Mouse (Mus musculus) limb, embryonic 10.5 days (tissue): ENCODE data around the gene Cyp4f16. TPM values are rescaled to one million over a fixed set of nuclear protein-coding genes. Genes with fewer than 3 reads are reported as not detected.
"Not testable (repeated sequence)": the region's sequence is repeated elsewhere in the genome, so short reads cannot be mapped to it uniquely, and the experiment has no call there.

Experiments used
- DNase-seq: peaks from one replicate; pipeline ENCODE4 v3.0.0-alpha.2; 2017; ENCODE audit warnings: low spot score
- H3K27ac ChIP-seq: fragments of 300-500 bp; sonication (generic); 2 replicates; pipeline ENCODE4 v1.5.1; 2016; ENCODE audit warnings: mild to moderate bottlenecking
- H3K27me3 ChIP-seq: fragments of 300-500 bp; sonication (generic); 2 replicates; pipeline ENCODE4 v1.6.1; 2016; ENCODE audit warnings: low read depth, mild to moderate bottlenecking; ENCODE audit not compliant: poor library complexity, severe bottlenecking
- H3K36me3 ChIP-seq: fragments of 300-500 bp; sonication (generic); 2 replicates; pipeline ENCODE4 v1.6.1; 2016; ENCODE audit warnings: mild to moderate bottlenecking, moderate library complexity
- H3K4me1 ChIP-seq: fragments of 300-500 bp; sonication (generic); 2 replicates; pipeline ENCODE4 v1.6.1; 2016
- H3K4me3 ChIP-seq: fragments of 300-500 bp; sonication (generic); 2 replicates; pipeline ENCODE4 v1.5.1; 2016; ENCODE audit warnings: mild to moderate bottlenecking, moderate library complexity
- H3K9me3 ChIP-seq: fragments of 300-500 bp; sonication (generic); replicated peaks from 2 replicates; pipeline ENCODE4 v1.6.1; 2016; ENCODE audit warnings: mild to moderate bottlenecking
- WGBS: fragments of 180-500 bp; shearing (Covaris S2); methylation state at CpG from one replicate; pipeline ENCODE4 v1.1.7; 2016; 5-methylcytosine and 5-hydroxymethylcytosine counted together
- polyA plus RNA-seq: library from polyadenylated mRNA; unstranded; fragments of >200 nt; fragmentation: Nextera tagmentation; extraction: Ambion mirVana; gene quantifications from 2 replicates; pipeline ENCODE4 v1.2.1, GENCODE M21; 2016

Gene Cyp4f16
- polyA plus RNA-seq, 1 experiment from 2014 or later = 19.2 TPM

DNA sequence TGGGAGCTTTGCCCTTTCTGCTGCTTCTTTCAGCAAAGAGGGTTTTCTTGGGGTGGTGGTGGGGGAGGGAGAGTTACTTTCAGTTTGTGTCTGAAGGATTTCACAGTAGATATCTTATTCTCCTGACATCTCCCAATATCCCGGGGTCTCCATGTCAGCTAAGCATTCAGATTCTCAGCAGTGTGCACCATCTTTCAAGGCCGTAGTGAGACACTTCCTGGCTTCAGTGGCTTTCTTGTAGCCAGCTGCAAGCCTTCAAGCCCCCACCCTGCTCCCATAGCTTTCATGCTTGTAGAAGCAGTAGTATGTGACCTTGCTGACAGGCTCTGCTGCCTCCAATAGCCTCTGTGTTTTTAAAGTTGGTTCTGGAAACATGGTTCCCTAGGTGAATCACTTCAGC is 36.9 kb downstream of the Cyp4f16 start:
- not testable (repeated sequence) for H3K36me3 ChIP-seq, H3K4me3 ChIP-seq, DNase-seq, H3K9me3 ChIP-seq, H3K27me3 ChIP-seq, H3K4me1 ChIP-seq, H3K27ac ChIP-seq
- 72% methylated on average over 2 of the region's 2 CpGs for WGBS

- no peak overlapping the region for H3K27ac ChIP-seq
- H3K9me3 ChIP-seq = no peaks in the 10 kb centered on the region
- no peak overlapping the region for H3K4me3 ChIP-seq
- no peaks in the 10 kb centered on the region for H3K36me3 ChIP-seq
- no peaks in the 10 kb centered on the region for H3K27me3 ChIP-seq
- 57% methylated on average over 7 of the region's 7 CpGs for WGBS
- H3K4me1 ChIP-seq = peaks cover 11% of the 10 kb centered on the region
- DNase-seq = no peak
Observed at GRCm38 (mm10) chr17:32577496-32578186, 41.3 kb downstream of the Cyp4f16 start.

- no peak overlapping the region for H3K27ac ChIP-seq
- DNase-seq = no peak
- 89% methylated on average over 18 of the region's 18 CpGs for WGBS
- H3K4me3 ChIP-seq = no peak overlapping the region
- no peaks in the 10 kb centered on the region for H3K4me1 ChIP-seq
- no peaks in the 10 kb centered on the region for H3K36me3 ChIP-seq
- no peaks in the 10 kb centered on the region for H3K27me3 ChIP-seq
- H3K9me3 ChIP-seq = no peaks in the 10 kb centered on the region
Observed at GRCm38 (mm10) chr17:32596494-32596893, 60.1 kb downstream of the Cyp4f16 start.

Other genes with a start within 250 kb of the Cyp4f16 start
- gene Akap8, start 215.3 kb upstream of the Cyp4f16 start, polyA plus RNA-seq = 142 and 157 TPM in 2 replicates
- gene Akap8l, start 186.0 kb upstream of the Cyp4f16 start, polyA plus RNA-seq = 84.7 and 106 TPM in 2 replicates
- gene Wiz, start 147.1 kb upstream of the Cyp4f16 start, polyA plus RNA-seq = 36.7 and 37.2 TPM in 2 replicates
- gene Rasal3, start 133.0 kb upstream of the Cyp4f16 start, polyA plus RNA-seq = 0.33 and 0.53 TPM in 2 replicates
- gene Pglyrp2, start 112.4 kb upstream of the Cyp4f16 start, polyA plus RNA-seq = not detected in 2 replicates
- not detected in 2 replicates for gene Cyp4f39, start 83.8 kb upstream of the Cyp4f16 start, polyA plus RNA-seq
- gene Cyp4f17, start 30.5 kb upstream of the Cyp4f16 start, polyA plus RNA-seq = 5.6 and 9.2 TPM in 2 replicates
- not detected in 2 replicates for gene Cyp4f37, start 84.8 kb downstream of the Cyp4f16 start, polyA plus RNA-seq
- not detected in 2 replicates for gene Cyp4f40, start 122.3 kb downstream of the Cyp4f16 start, polyA plus RNA-seq
- 0.75 and 0.98 TPM in 2 replicates for gene Cyp4f15, start 149.1 kb downstream of the Cyp4f16 start, polyA plus RNA-seq